Mouse (Mus musculus): Measurements from ENCODE around the gene Igf2bp1.

DNA sequence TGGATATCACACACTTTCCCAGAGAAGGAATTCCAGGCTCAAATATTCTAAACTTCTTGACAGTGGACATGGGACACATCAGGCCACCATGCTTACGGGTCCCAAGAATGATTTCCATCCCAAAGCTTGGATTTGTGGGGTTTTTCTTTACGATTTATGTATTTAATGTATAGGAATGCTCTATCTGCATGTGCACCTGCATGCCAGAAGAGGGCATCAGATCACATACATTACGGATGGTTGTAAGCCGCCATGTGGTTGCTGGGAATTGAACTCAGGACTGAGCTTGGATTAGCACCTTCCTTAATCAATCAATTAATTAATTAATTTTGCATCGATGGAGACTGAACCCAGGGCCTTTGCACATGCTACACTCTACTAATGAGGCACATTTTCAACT is 30.0 kb downstream of the Igf2bp1 start:
- no peak for TF ChIP-seq MAX (IDR thresholded peaks at IDR 0.05; ENCODE audit: low read length)
- TF ChIP-seq POLR2A (IDR thresholded peaks at IDR 0.05; ENCODE audit: low read depth, low read length): no peak
- TF ChIP-seq CTCF (conservative IDR thresholded peaks at IDR 0.05 in 1 of 2, IDR thresholded peaks at IDR 0.05 in 1 of 2; ENCODE audit: low read depth in 2 of 2, low read length in 2 of 2): peak in 1 of 2 experiments; percentile 42; a peak in 2 of 4 replicates
